Mouse (Mus musculus) ovary, postnatal 36 days (tissue): ENCODE measurements at regions not wholly inside any gene's neighbourhood (a gene's known extent, or its start where the extent isn't known, plus 50 kb on each side); places are given as distances from the start of the nearest gene placed in this dataset.

Source experiments
- DNase-seq: peaks from one replicate; pipeline ENCODE4 v3.0.0; 2022; ENCODE audit warnings: low spot score, mixed read lengths

- no peak for DNase-seq
Observed at GRCm38 (mm10) chr4:105460689-105461005, 303.5 kb downstream of the Plpp3 start.

- no peak for DNase-seq
Observed at GRCm38 (mm10) chr4:105467811-105468210, 310.7 kb downstream of the Plpp3 start.

- DNase-seq, result no peak
Observed at GRCm38 (mm10) chr4:105469300-105469821, 312.2 kb downstream of the Plpp3 start.

GRCm38 (mm10) chr4:105474765-105475560 is 314.7 kb upstream of the Gm12728 start:
- no peak for DNase-seq

GRCm38 (mm10) chr4:105476332-105476731 is 313.3 kb upstream of the Gm12728 start:
- DNase-seq, result no peak

GRCm38 (mm10) chr4:105486376-105486775 is 303.3 kb upstream of the Gm12728 start:
- no peak for DNase-seq

- DNase-seq, result no peak
Observed at GRCm38 (mm10) chr4:105496176-105496575, 293.5 kb upstream of the Gm12728 start.

- DNase-seq, result no peak
Observed at GRCm38 (mm10) chr4:105506190-105506589, 283.5 kb upstream of the Gm12728 start.

- no peak for DNase-seq
Observed at GRCm38 (mm10) chr4:105507221-105507620, 282.4 kb upstream of the Gm12728 start.

- no peak for DNase-seq
Observed at GRCm38 (mm10) chr4:105509091-105509490, 280.6 kb upstream of the Gm12728 start.

GRCm38 (mm10) chr4:105510406-105510805 is 279.3 kb upstream of the Gm12728 start:
- DNase-seq, result no peak

- no peak for DNase-seq
Observed at GRCm38 (mm10) chr4:105525135-105525534, 264.5 kb upstream of the Gm12728 start.

- DNase-seq, result no peak
Observed at GRCm38 (mm10) chr4:105526755-105527154, 262.9 kb upstream of the Gm12728 start.

- DNase-seq, result no peak
Observed at GRCm38 (mm10) chr4:105527316-105527715, 262.4 kb upstream of the Gm12728 start.

GRCm38 (mm10) chr4:105531651-105532425 is 257.8 kb upstream of the Gm12728 start:
- DNase-seq, result no peak

GRCm38 (mm10) chr4:105535451-105535850 is 254.2 kb upstream of the Gm12728 start:
- no peak for DNase-seq

- DNase-seq, result no peak
Observed at GRCm38 (mm10) chr4:105545486-105545885, 244.2 kb upstream of the Gm12728 start.

- no peak for DNase-seq
Observed at GRCm38 (mm10) chr4:105549744-105550440, 239.8 kb upstream of the Gm12728 start.

GRCm38 (mm10) chr4:105551966-105552685 is 237.5 kb upstream of the Gm12728 start:
- no peak for DNase-seq

- no peak for DNase-seq
Observed at GRCm38 (mm10) chr4:105554994-105555393, 234.7 kb upstream of the Gm12728 start.

- no peak for DNase-seq
Observed at GRCm38 (mm10) chr4:105555941-105556340, 233.7 kb upstream of the Gm12728 start.

- no peak for DNase-seq
Observed at GRCm38 (mm10) chr4:105557396-105557795, 232.3 kb upstream of the Gm12728 start.
